Mouse (Mus musculus): Measurements from ENCODE around the gene Bbip1.

Bbip1 gene

DNA sequence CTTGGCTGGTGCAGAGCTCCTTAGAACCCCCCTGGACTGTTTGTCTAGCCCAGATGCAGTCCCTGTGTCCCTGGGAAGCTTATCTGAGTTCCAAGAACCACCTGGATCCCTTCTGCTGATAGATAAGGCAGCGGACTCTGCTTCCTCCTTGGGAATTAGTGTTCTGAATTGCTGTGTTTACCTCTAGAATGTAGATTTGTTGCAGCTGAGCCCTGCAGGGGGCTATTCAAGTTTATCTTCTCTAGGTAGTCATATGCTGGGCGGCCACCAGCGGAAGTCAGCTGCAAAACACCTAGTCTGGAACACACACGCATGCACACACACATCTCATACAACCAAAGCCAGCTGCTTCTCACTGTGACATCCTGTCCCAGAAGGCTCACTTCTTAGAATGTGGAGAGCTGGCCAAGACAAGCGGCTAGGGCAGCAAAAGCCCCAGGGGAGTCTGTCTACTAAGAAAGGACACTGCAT, 53.6 kb downstream of the Bbip1 start:
- DNase-seq (ENCODE audit: low spot score) = no peak

DNA sequence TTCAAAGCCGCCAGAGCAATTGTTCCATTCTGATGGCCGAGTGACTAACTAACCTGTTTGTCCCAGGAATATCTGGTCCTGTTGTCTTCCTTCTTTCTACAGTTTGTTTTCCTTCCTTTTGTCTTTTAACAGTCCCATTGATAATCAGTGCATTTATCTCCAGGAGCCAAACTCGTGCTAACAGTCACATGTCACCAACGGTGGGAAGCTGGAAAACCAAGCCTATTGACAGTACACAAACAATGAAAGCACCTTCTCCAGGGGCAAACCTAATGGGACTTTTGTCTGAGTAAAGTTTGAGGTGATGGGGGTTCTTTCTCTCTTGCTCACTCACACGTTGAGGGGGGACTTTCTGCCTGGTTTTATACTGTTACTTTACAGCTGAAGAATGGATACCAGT, 54.2 kb downstream of the Bbip1 start:
- no peak for DNase-seq (ENCODE audit: low spot score)

DNA sequence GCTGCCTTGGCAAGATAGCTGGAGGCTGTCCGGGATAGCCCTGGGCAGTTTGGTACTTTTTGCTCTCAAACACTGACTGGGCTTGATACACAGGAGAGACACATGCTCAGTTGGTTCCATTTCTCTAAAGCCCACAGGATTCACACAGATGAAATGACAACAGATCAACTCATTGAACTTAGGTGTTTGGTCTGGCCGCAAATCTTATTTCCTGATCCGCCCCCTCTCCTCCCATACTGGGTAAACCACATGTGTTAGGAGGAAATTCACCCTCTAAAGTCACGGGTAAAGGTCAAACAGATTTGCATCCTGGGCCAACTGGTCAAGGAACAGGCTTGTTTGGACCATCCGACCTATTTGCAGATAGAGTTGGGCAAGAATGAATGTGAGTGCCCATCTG, 54.9 kb downstream of the Bbip1 start:
- DNase-seq (ENCODE audit: low spot score) = no peak

DNA sequence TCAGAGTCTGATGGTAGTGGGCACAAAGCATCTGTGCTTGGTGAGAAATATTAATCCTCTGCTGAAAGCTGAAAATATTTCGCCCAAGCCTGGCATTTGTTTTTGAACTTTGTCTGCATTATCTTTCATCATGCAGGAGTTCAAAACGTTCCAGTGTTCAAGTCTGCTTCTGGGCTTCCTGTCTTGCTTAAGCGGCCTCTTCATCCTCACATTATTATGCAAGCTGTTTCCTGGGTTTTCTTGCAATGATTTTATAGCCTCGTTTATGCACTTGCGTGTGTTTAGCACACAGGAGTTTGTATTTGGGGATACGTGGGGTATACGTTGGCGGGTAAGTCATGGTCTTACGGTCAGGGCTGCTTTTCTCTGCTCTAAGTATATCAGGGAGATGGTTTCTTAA, 56.1 kb downstream of the Bbip1 start:
- no peak for DNase-seq (ENCODE audit: low spot score)

DNA sequence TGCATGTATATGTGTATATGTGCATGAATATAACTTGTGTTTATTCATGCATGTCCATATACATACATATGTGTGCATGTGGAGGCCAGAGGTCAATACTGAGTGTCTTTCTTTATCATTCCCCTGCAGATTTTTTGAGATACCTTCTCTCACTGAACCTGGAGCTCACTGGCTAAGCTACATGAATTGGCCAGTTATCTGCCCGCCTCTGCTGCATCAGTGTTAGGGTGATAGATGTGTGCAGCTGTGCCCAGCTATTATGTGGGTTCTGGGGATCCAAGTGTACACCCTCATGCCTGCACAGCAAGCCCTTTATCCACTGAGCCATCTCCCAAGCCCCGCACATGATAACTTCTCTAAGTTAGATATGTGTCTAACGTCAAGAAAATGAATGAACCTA, 56.6 kb downstream of the Bbip1 start:
- no peak for DNase-seq (ENCODE audit: low spot score)

DNA sequence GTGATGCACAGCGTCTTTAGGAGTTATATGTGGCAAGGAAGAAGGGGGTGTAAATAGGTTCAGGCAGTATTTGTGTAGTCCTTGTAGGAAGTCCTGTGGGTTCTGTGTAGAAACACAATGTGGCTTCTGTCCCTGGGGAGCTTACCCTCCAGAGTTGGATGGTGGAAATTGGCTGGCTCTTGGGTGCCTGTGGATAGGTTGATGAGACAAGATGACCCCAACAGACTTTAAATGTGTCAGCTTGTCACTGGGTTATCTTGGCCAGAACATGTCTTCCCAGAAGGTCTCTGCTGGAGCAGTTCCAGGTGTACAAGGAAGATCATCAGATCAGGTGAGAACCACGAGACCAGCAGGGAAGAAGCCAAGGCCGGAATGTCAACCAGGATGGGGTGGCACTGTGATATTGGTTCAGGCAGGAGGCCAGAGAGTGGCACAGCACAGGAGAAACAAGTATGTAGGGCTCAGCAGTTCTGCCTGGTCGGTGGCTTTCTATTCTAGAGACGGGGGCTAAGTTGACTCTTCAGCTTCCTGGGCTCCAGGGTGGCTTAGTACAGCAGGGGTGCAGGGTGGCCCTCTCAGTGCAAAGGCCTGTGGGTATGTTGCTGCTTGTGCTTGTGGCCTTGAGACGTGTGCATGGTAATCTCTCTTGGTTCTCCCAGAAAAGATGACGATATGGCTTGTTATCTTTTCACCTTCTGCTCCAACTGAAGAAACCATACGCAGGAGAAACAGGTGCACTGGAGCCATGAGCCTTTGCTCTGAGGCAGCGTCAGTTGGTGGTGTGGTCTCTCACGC, 57.7 kb downstream of the Bbip1 start:
- DNase-seq (ENCODE audit: low spot score) = no peak

DNA sequence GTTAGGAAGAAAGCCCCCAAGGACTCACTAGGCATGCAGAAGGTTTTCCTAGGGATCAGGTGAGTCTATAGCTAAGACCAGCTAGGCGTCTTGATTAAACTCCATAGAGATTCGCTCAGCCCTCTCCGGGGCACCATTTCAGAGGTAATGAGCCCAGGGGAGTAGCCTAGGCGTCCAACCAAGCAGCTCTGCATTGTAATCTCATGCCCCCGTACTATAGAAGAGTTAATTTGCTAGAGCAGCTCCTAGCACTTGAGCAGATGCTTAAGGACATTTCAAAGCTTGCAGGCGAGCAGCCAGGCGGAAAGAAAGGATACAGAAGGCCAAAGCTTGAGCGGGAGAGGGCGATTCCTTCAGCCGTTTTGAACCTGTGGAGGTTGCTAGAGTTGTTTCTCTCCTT, 59.0 kb downstream of the Bbip1 start:
- DNase-seq (ENCODE audit: low spot score) = no peak

DNA sequence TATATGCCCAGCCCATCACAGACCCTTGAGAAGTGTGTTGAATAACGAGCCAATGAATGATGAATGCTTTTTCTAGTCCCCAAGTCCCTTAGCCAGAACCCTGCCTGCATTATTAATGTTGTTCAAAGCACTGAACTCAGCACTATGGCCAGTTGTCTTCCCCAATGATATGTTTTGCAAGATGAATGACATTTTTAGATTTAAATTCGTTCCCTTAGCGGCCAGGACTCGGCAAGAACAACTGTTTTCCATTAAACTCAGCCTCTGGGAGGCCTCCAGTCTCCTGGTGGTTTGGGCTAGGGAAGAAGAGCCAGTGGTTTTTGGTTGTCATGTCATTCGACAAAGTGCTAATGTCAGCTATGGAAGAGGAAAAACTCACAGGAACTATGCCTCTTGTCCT, 62.6 kb downstream of the Bbip1 start:
- DNase-seq (ENCODE audit: low spot score) = no peak

DNA sequence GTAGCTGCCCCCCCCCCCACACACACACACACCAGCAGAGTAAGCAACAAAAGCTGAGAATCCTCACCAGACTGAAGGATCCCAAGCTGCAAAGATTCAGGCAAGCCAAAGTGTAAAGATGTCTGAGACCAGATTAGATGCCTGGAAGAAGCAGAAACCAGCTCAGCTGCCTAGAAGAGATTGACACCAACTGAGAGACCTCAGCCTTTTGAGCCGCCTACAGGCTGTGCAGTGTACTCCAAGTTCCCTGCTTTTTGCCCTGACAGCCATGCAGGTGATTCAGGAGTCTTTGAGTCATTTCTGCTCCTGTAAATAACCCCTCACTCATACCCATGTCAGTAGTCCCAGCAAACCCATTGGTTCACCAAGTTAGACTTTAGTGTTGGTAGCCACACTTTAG, 64.0 kb downstream of the Bbip1 start:
- DNase-seq (ENCODE audit: low spot score) = no peak
